Mouse (Mus musculus) stomach, embryonic 14.5 days (tissue): ENCODE measurements around the gene Bmp2k. TPM values are rescaled to one million over a fixed set of nuclear protein-coding genes. Genes with fewer than 3 reads are reported as not detected.

Experiments used
- ATAC-seq: fragments of 200-750 bp; cut with Nextera tagmentation; 2 replicates; pipeline ENCODE4 v1.8.0; 2017; ENCODE audit warnings: low read depth, moderate TSS enrichment; ENCODE audit not compliant: insufficient number of reproducible peaks, insufficient read depth, low FRiP score
- H3K27ac ChIP-seq: fragments of 300-500 bp; sonication (generic); 2 replicates; pipeline ENCODE4 v1.5.1; 2014; ENCODE audit warnings: mild to moderate bottlenecking, low read length, moderate library complexity, mixed read lengths
- H3K27me3 ChIP-seq: fragments of 300-500 bp; sonication (generic); 2 replicates; pipeline ENCODE4 v1.6.1; 2014; ENCODE audit warnings: low read length, control low read depth, mixed read lengths; ENCODE audit not compliant: control insufficient read depth, insufficient read depth
- H3K36me3 ChIP-seq: fragments of 300-500 bp; sonication (generic); 2 replicates; pipeline ENCODE4 v1.6.1; 2014; ENCODE audit warnings: mild to moderate bottlenecking, control low read depth, low read length, moderate library complexity, mixed read lengths; ENCODE audit not compliant: control insufficient read depth, insufficient read depth
- H3K4me1 ChIP-seq: fragments of 300-500 bp; sonication (generic); 2 replicates; pipeline ENCODE4 v1.6.1; 2014; ENCODE audit warnings: low read length, control low read depth, mixed read lengths; ENCODE audit not compliant: control insufficient read depth, insufficient read depth
- H3K4me2 ChIP-seq: fragments of 300-500 bp; sonication (generic); replicated peaks from 2 replicates; pipeline ENCODE4 v1.6.1; 2014; ENCODE audit warnings: low read depth, low read length, control low read depth
- H3K4me3 ChIP-seq: fragments of 300-500 bp; sonication (generic); 2 replicates; pipeline ENCODE4 v1.5.1; 2014; ENCODE audit warnings: low read depth, low read length, control low read depth
- H3K9ac ChIP-seq: fragments of 300-500 bp; sonication (generic); replicated peaks from 2 replicates; pipeline ENCODE4 v1.6.1; 2014; ENCODE audit warnings: low read depth, mild to moderate bottlenecking, control low read depth, low read length, moderate library complexity, mixed read lengths
- H3K9me3 ChIP-seq: fragments of 300-500 bp; sonication (generic); 2 replicates; pipeline ENCODE4 v1.6.1; 2016; ENCODE audit warnings: low read depth, low read length, control low read depth; ENCODE audit not compliant: control insufficient read depth
- WGBS: fragments of 180-500 bp; shearing (Covaris S2); extraction: QIAGEN DNeasy Blood & Tissue Kit; methylation state at CpG from one replicate; pipeline ENCODE4 v1.1.7; 2014; 5-methylcytosine and 5-hydroxymethylcytosine counted together
- polyA plus RNA-seq: library from polyadenylated mRNA; unstranded; fragments of >200 nt; fragmentation: Nextera tagmentation; extraction: Ambion mirVana; gene quantifications from 2 replicates; pipeline ENCODE4 v1.2.1, GENCODE M21; 2014

Bmp2k gene
- polyA plus RNA-seq, 1 experiment from 2014 or later: 13.5 TPM

GRCm38 (mm10) chr5:97095335-97095734 is 97.8 kb downstream of the Bmp2k start:
- no peaks in the 10 kb centered on the region for H3K27me3 ChIP-seq
- no peaks in the 10 kb centered on the region; the same call in 1 of the 2 replicates for H3K36me3 ChIP-seq
- no peaks in the 10 kb centered on the region for H3K4me1 ChIP-seq
- H3K4me2 ChIP-seq: no peak overlapping the region
- no peak overlapping the region for H3K9ac ChIP-seq
- no peak for ATAC-seq
- H3K4me3 ChIP-seq: no peak overlapping the region
- H3K9me3 ChIP-seq: no peaks in the 10 kb centered on the region
- WGBS: 48% methylated on average over 13 of the region's 13 CpGs
- no peak overlapping the region for H3K27ac ChIP-seq

GRCm38 (mm10) chr5:97097631-97098041 is 100.1 kb downstream of the Bmp2k start:
- no peak for ATAC-seq

GRCm38 (mm10) chr5:97099954-97100353 is 102.5 kb downstream of the Bmp2k start:
- Histone ChIP-seq H3K36me3 (no peaks in the 10 kb centered on the region; the same call in 1 of the 2 replicates), H3K9me3 (no peaks in the 10 kb centered on the region), H3K27me3 (no peaks in the 10 kb centered on the region), H3K27ac (no peak overlapping the region), H3K4me1 (no peaks in the 10 kb centered on the region), H3K4me2 (no peak overlapping the region), H3K4me3 (no peak overlapping the region), H3K9ac (no peak overlapping the region)
- ATAC-seq: no peak
- 91% methylated on average over 8 of the region's 8 CpGs for WGBS

More at GRCm38 (mm10) chr5:97097631-97098041, 100.1 kb downstream of the Bmp2k start:
- Histone ChIP-seq H3K9me3 (no peaks in the 10 kb centered on the region), H3K4me3 (no peak overlapping the region), H3K27me3 (no peaks in the 10 kb centered on the region), H3K9ac (no peak overlapping the region), H3K36me3 (no peaks in the 10 kb centered on the region; the same call in 1 of the 2 replicates), H3K4me1 (no peaks in the 10 kb centered on the region), H3K4me2 (no peak overlapping the region), H3K27ac (no peak overlapping the region)
- WGBS: 68% methylated on average over 9 of the region's 9 CpGs

GRCm38 (mm10) chr5:97108333-97108732 is 110.8 kb downstream of the Bmp2k start:
- Histone ChIP-seq H3K27me3 (no peaks in the 10 kb centered on the region), H3K9me3 (no peaks in the 10 kb centered on the region), H3K4me2 (no peak overlapping the region), H3K4me1 (0 out of 2 replicates have a peak, but pooled peaks cover 2% of the 10 kb centered on the region), H3K4me3 (no peak overlapping the region), H3K9ac (no peak overlapping the region), H3K36me3 (no peaks in the 10 kb centered on the region), H3K27ac (no peak overlapping the region)
- WGBS: 90% methylated on average over 5 of the region's 5 CpGs
- ATAC-seq: no peak

- Histone ChIP-seq H3K4me1 (0 out of 2 replicates have a peak, but pooled peaks cover 2% of the 10 kb centered on the region), H3K4me2 (no peak overlapping the region), H3K27ac (no peak overlapping the region), H3K27me3 (no peaks in the 10 kb centered on the region), H3K9me3 (no peaks in the 10 kb centered on the region), H3K9ac (no peak overlapping the region), H3K36me3 (no peaks in the 10 kb centered on the region), H3K4me3 (no peak overlapping the region)
- ATAC-seq: no peak
- WGBS: 45% methylated on average over 2 of the region's 2 CpGs
These were observed 112.6 kb downstream of the Bmp2k start for GRCm38 (mm10) chr5:97110133-97110532.

- peak overlapping the region; percentile 64 for H3K4me2 ChIP-seq
- 13% methylated on average over 5 of the region's 5 CpGs for WGBS
- no peaks in the 10 kb centered on the region for H3K36me3 ChIP-seq
- no peak overlapping the region for H3K27ac ChIP-seq
- no peaks in the 10 kb centered on the region for H3K27me3 ChIP-seq
- H3K4me1 ChIP-seq: 0 out of 2 replicates have a peak, but pooled peaks cover 2% of the 10 kb centered on the region
- peak overlapping the region; percentile 54 for H3K4me3 ChIP-seq
- H3K9ac ChIP-seq: peak overlapping the region; percentile 43
- no peak for ATAC-seq
- H3K9me3 ChIP-seq: no peaks in the 10 kb centered on the region
These were observed 113.2 kb downstream of the Bmp2k start for GRCm38 (mm10) chr5:97110697-97111096.

GRCm38 (mm10) chr5:97111207-97111910 is 113.9 kb downstream of the Bmp2k start, which contains the start of gene Paqr3:
TSS of gene Paqr3 (minus strand) at chr5:97111596.
- Histone ChIP-seq H3K4me2 (peak within 1 kb of the TSS; percentile 64), H3K4me1 (0 out of 2 replicates have a peak, but pooled peaks cover 2% of the 10 kb centered on the region), H3K36me3 (no peaks in the 10 kb centered on the region), H3K9ac (peak within 1 kb of the TSS; percentile 43), H3K4me3 (peak within 1 kb of the TSS; percentile 54), H3K27ac (no peak within 1 kb of the TSS), H3K9me3 (no peaks in the 10 kb centered on the region), H3K27me3 (no peaks in the 10 kb centered on the region)
- under 1% methylated on average over 57 of the region's 62 CpGs for WGBS
- peak; percentile 99 for ATAC-seq

GRCm38 (mm10) chr5:97124977-97125376 is 127.5 kb downstream of the Bmp2k start:
- Histone ChIP-seq H3K4me3 (no peak overlapping the region), H3K36me3 (no peaks in the 10 kb centered on the region), H3K27ac (no peak overlapping the region), H3K27me3 (no peaks in the 10 kb centered on the region), H3K9ac (no peak overlapping the region), H3K4me2 (no peak overlapping the region), H3K9me3 (no peaks in the 10 kb centered on the region), H3K4me1 (no peaks in the 10 kb centered on the region)
- ATAC-seq: no peak
- 82% methylated on average over 12 of the region's 12 CpGs for WGBS
